Mouse (Mus musculus) CH12.LX (cell line): ENCODE results near the gene Nxpe5. TPM values are rescaled to one million over a fixed set of nuclear protein-coding genes. Genes with fewer than 3 reads are reported as not detected.

ENCODE experiments used
- DNase-seq: peaks from one replicate; pipeline ENCODE4 v3.0.0-alpha.2; 2013; ENCODE audit errors: extremely low read depth
- H3K27ac ChIP-seq: 2 replicates; pipeline ENCODE4 v1.5.1; 2012; ENCODE audit warnings: low read depth, mild to moderate bottlenecking, control low read depth, moderate library complexity; ENCODE audit not compliant: insufficient read depth
- H3K27me3 ChIP-seq: replicated peaks from 2 replicates; pipeline ENCODE3; 2012; ENCODE audit warnings: inconsistent platforms
- H3K36me3 ChIP-seq, 2 experiments: replicated peaks in 1 of 2; 2 replicates each; pipeline versions ENCODE3 to v1.6.1; 2012; ENCODE audit warnings: inconsistent platforms in 1 of 2, low read length in 1 of 2, mild to moderate bottlenecking in 1 of 2, mixed read lengths in 1 of 2, moderate library complexity in 1 of 2; ENCODE audit not compliant: control insufficient read depth in 1 of 2, insufficient read depth in 1 of 2
- H3K4me1 ChIP-seq, 2 experiments: 2 replicates each; pipeline ENCODE4 v1.6.1; 2012; ENCODE audit warnings: inconsistent platforms in 1 of 2, moderate library complexity in 1 of 2; ENCODE audit not compliant: insufficient read depth in 2 of 2, control insufficient read depth in 1 of 2
- H3K4me2 ChIP-seq: 2 replicates; pipeline ENCODE4 v1.6.1; 2012; ENCODE audit warnings: low read depth, mild to moderate bottlenecking, control low read depth; ENCODE audit not compliant: poor library complexity, insufficient read depth, severe bottlenecking
- H3K4me3 ChIP-seq, 3 experiments: fragments of 150-350 bp in 1 of 3; sonication (generic) in 1 of 3; replicated peaks in 1 of 3; 2 replicates each; pipeline versions ENCODE3 to v1.5.1; 2011 to 2012; ENCODE audit warnings: low read depth in 2 of 3, low read length in 2 of 3, mild to moderate bottlenecking in 2 of 3, moderate library complexity in 2 of 3, control low read depth in 1 of 3, improper control_type of control experiment in 1 of 3, inconsistent platforms in 1 of 3, mixed read lengths in 1 of 3; ENCODE audit not compliant: poor library complexity in 1 of 3
- H3K79me2 ChIP-seq: replicated peaks from 2 replicates; pipeline ENCODE4 v1.6.1; 2012; ENCODE audit warnings: mild to moderate bottlenecking, moderate library complexity; ENCODE audit not compliant: control insufficient read depth, poor library complexity, insufficient read depth, severe bottlenecking; ENCODE audit errors: extremely low read depth
- H3K9ac ChIP-seq: 2 replicates; pipeline ENCODE4 v1.6.1; 2012; ENCODE audit warnings: low read depth, mild to moderate bottlenecking, control low read depth, moderate library complexity; ENCODE audit not compliant: insufficient read depth
- H3K9me3 ChIP-seq: replicated peaks from 2 replicates; pipeline ENCODE3; 2012; ENCODE audit warnings: low read length, inconsistent platforms, mixed read lengths
- BHLHE40 ChIP-seq: IDR thresholded peaks from 2 replicates; pipeline ENCODE4 v1.6.1; 2011; ENCODE audit warnings: mild to moderate bottlenecking, low read depth, low read length, improper control_type of control experiment
- CHD1 ChIP-seq: IDR thresholded peaks from 2 replicates; pipeline ENCODE4 v1.6.1; 2012; ENCODE audit warnings: low read depth, low read length, improper control_type of control experiment, inconsistent platforms
- CTCF ChIP-seq, 2 experiments: IDR thresholded peaks in 1 of 2; conservative IDR thresholded peaks in 1 of 2; 2 replicates each; pipeline ENCODE4 v1.5.1; 2011 to 2012; ENCODE audit warnings: low read depth in 2 of 2, low read length in 2 of 2, improper control_type of control experiment in 1 of 2, inconsistent platforms in 1 of 2, mild to moderate bottlenecking in 1 of 2, moderate library complexity in 1 of 2
- ELF1 ChIP-seq: IDR thresholded peaks from 2 replicates; pipeline ENCODE4 v1.6.1; 2014; ENCODE audit warnings: low read depth, mild to moderate bottlenecking, inconsistent platforms, low read length, improper control_type of control experiment
- ETS1 ChIP-seq: conservative IDR thresholded peaks from 2 replicates; pipeline ENCODE4 v1.6.1; 2012; ENCODE audit warnings: low read depth, mild to moderate bottlenecking, inconsistent platforms, low read length, improper control_type of control experiment, moderate library complexity
- JUN ChIP-seq: IDR thresholded peaks from 2 replicates; pipeline ENCODE4 v1.6.1; 2011; ENCODE audit warnings: low read depth, mild to moderate bottlenecking, low read length, improper control_type of control experiment, moderate library complexity; ENCODE audit not compliant: insufficient read depth
- JUND ChIP-seq: conservative IDR thresholded peaks from 2 replicates; pipeline ENCODE4 v1.6.1; 2011; ENCODE audit warnings: low read depth, low read length, improper control_type of control experiment
- MAFK ChIP-seq: IDR thresholded peaks from 2 replicates; pipeline ENCODE4 v1.6.1; 2011; ENCODE audit warnings: low read length, improper control_type of control experiment; ENCODE audit not compliant: insufficient replicate concordance
- MAX ChIP-seq: IDR thresholded peaks from 2 replicates; pipeline ENCODE4 v1.6.1; 2011; ENCODE audit warnings: low read length, improper control_type of control experiment
- MEF2A ChIP-seq: IDR thresholded peaks from 2 replicates; pipeline ENCODE4 v1.6.1; 2014; ENCODE audit warnings: low read depth, mild to moderate bottlenecking, inconsistent platforms, low read length, improper control_type of control experiment, borderline replicate concordance
- MYC ChIP-seq: IDR thresholded peaks from 2 replicates; pipeline ENCODE4 v1.6.1; 2011; ENCODE audit warnings: low read depth, mild to moderate bottlenecking, improper control_type of control experiment, low read length
- NELFE ChIP-seq: IDR thresholded peaks from 2 replicates; pipeline ENCODE4 v1.6.1; 2011; ENCODE audit warnings: low read depth, low read length, improper control_type of control experiment
- PAX5 ChIP-seq: IDR thresholded peaks from 2 replicates; pipeline ENCODE4 v1.6.1; 2012; ENCODE audit warnings: low read length, inconsistent platforms, mixed read lengths
- POLR2AphosphoS2 ChIP-seq: IDR thresholded peaks from 2 replicates; pipeline ENCODE4 v1.6.1; 2011; ENCODE audit warnings: low read depth, low read length, improper control_type of control experiment
- RCOR1 ChIP-seq: conservative IDR thresholded peaks from 2 replicates; pipeline ENCODE4 v1.6.1; 2012; ENCODE audit warnings: low read depth, mild to moderate bottlenecking, inconsistent platforms, low read length, improper control_type of control experiment
- SIN3A ChIP-seq: IDR thresholded peaks from 2 replicates; pipeline ENCODE4 v1.6.1; 2012; ENCODE audit warnings: low read length, improper control_type of control experiment, inconsistent platforms
- TCF12 ChIP-seq: IDR thresholded peaks from 2 replicates; pipeline ENCODE4 v1.6.1; 2014; ENCODE audit warnings: low read depth, mild to moderate bottlenecking, inconsistent platforms, low read length, improper control_type of control experiment
- UBTF ChIP-seq: IDR thresholded peaks from 2 replicates; pipeline ENCODE4 v1.6.1; 2012; ENCODE audit warnings: low read depth, mild to moderate bottlenecking, inconsistent platforms, low read length, improper control_type of control experiment, moderate library complexity
- USF2 ChIP-seq: conservative IDR thresholded peaks from 2 replicates; pipeline ENCODE4 v1.6.1; 2011; ENCODE audit warnings: low read depth, low read length, improper control_type of control experiment
- ZKSCAN1 ChIP-seq: IDR thresholded peaks from 2 replicates; pipeline ENCODE4 v1.6.1; 2012; ENCODE audit warnings: low read depth, inconsistent platforms, low read length, improper control_type of control experiment, borderline replicate concordance
- ZMIZ1 ChIP-seq: IDR thresholded peaks from 2 replicates; pipeline ENCODE4 v1.6.1; 2012; ENCODE audit warnings: low read depth, mild to moderate bottlenecking, inconsistent platforms, low read length, improper control_type of control experiment
- dilution Hi-C: fragments of 300-500 bp; cut with MboI; formaldehyde crosslinking; loops from 2 replicates; pipeline ENCODE4 v1.14.3; 2020; ENCODE audit warnings: low sequenced_read_pairs; ENCODE audit not compliant: extremely low pct_unique_long_range_greater_than_20kb, extremely low pct_ligation_motif_present
- in situ Hi-C: fragments of 300-500 bp; cut with MboI; formaldehyde crosslinking; loops from 3 replicates; pipeline ENCODE4 v1.14.3; 2019; ENCODE audit warnings: low sequenced_read_pairs, low pct_ligation_motif_present, low pct_unique_long_range_greater_than_20kb, mixed read lengths
- polyA plus RNA-seq: library from polyadenylated mRNA; unstranded; fragments of >175 nt; gene quantifications from 2 replicates; pipeline ENCODE4 v1.2.1, GENCODE M21; 2012; ENCODE audit warnings: low read depth; ENCODE audit not compliant: insufficient read length
- total RNA-seq, 2 experiments: library from RNA; depleted of rRNA; stranded (reverse); fragments of 300-350 nt in 1 of 2; fragments of >200 nt in 1 of 2; gene quantifications; 2 replicates each; pipeline ENCODE4 v1.2.3; 2012 to 2014

Nxpe5 gene
- total and polyA plus RNA-seq, 3 experiments: not detected

- DNase-seq: no peak
- Histone ChIP-seq H3K4me1 (peaks cover 15 to 62% of the 10 kb centered on the region in 2 experiments), H3K4me2 (no peak overlapping the region)
These were observed 32.4 kb downstream of the Nxpe5 start for GRCm38 (mm10) chr5:138258078-138258477.

GRCm38 (mm10) chr5:138258542-138258941, 32.8 kb downstream of the Nxpe5 start:
- in situ Hi-C loops: no loop called here
- H3K4me2 ChIP-seq: no peak overlapping the region
- 0 out of 2 replicates have a peak, but pooled peaks cover 6% of the 10 kb centered on the region for H3K79me2 ChIP-seq
- dilution Hi-C loops: no loop called here
- peaks cover 42 to 57% of the 10 kb centered on the region in 2 experiments for H3K36me3 ChIP-seq
- no peaks in the 10 kb centered on the region for H3K27me3 ChIP-seq
- TF ChIP-seq ETS1: no peak
- DNase-seq: no peak
- H3K4me1 ChIP-seq: peaks cover 15 to 63% of the 10 kb centered on the region in 2 experiments
- H3K4me3 ChIP-seq: no peak overlapping the region
- no peak overlapping the region for H3K27ac ChIP-seq
- no peaks in the 10 kb centered on the region for H3K9me3 ChIP-seq
- H3K9ac ChIP-seq: no peak overlapping the region

More at GRCm38 (mm10) chr5:138258078-138258477, 32.4 kb downstream of the Nxpe5 start:
- H3K9ac ChIP-seq: no peak overlapping the region
- dilution Hi-C loops: no loop called here
- in situ Hi-C loops: no loop called here
- H3K36me3 ChIP-seq: peaks cover 42 to 57% of the 10 kb centered on the region in 2 experiments
- 0 out of 2 replicates have a peak, but pooled peaks cover 3% of the 10 kb centered on the region for H3K79me2 ChIP-seq
- H3K4me3 ChIP-seq: no peak overlapping the region
- H3K9me3 ChIP-seq: peaks cover under 1% of the 10 kb centered on the region
- H3K27ac ChIP-seq: no peak overlapping the region
- TF ChIP-seq MAFK: no peak
- TF ChIP-seq NELFE: no peak
- TF ChIP-seq ZKSCAN1: no peak
- TF ChIP-seq RCOR1: no peak
- TF ChIP-seq, all 38 proteins: peak for 0
- H3K27me3 ChIP-seq: no peaks in the 10 kb centered on the region

DNA sequence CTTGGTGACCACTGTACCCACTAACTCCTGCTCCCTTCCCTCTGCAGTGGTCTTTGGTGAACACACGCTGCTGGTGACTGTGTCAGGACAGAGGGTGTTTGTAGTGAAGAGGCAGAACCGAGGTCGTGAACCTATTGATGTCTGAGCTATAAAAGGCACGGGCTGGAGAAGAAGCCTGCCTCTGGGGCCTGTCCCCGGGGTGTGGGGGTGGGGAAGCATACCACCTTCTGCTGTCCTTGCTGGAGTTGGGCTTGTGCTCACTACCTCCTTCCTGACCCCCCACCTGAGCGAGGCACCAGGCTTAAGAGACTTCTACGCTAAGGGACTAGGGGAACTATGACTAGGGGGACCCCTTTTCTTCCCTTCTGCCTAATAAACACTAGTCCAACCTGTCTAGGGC, 33.3 kb downstream of the Nxpe5 start:
- Histone ChIP-seq H3K36me3 (peaks cover 42 to 57% of the 10 kb centered on the region in 2 experiments), H3K4me1 (peaks cover 15 to 63% of the 10 kb centered on the region in 2 experiments), H3K27ac (no peak overlapping the region)
- dilution Hi-C loops: no loop called here
- in situ Hi-C loops: no loop called here
- TF ChIP-seq MAX (no peak), ELF1 (no peak), USF2 (no peak), JUND (no peak), UBTF (no peak), ZKSCAN1 (no peak), CTCF (conservative IDR thresholded peaks at IDR 0.05 in 1 of 2, IDR thresholded peaks at IDR 0.05 in 1 of 2; ENCODE audit: low read depth in 2 of 2, low read length in 2 of 2) (no peak), MEF2A (no peak), TCF12 (no peak), BHLHE40 (no peak), MYC (no peak), ZMIZ1 (no peak), ETS1 (no peak), CHD1 (no peak), SIN3A (no peak), JUN (no peak), PAX5 (no peak), POLR2AphosphoS2 (no peak), RCOR1 (no peak)
- TF ChIP-seq, all 38 proteins: peak for 0
- Histone ChIP-seq H3K4me2 (no peak overlapping the region), H3K27me3 (no peaks in the 10 kb centered on the region), H3K9ac (no peak overlapping the region), H3K4me3 (no peak overlapping the region), H3K9me3 (no peaks in the 10 kb centered on the region), H3K79me2 (0 out of 2 replicates have a peak, but pooled peaks cover 6% of the 10 kb centered on the region)
- DNase-seq: no peak
